Mouse (Mus musculus) ES-Bruce4 (cell line): ENCODE data around the gene Hoxc9. TPM values are rescaled to one million over a fixed set of nuclear protein-coding genes. Genes with fewer than 3 reads are reported as not detected.

Experiments
- H3K27ac ChIP-seq: 2 replicates; pipeline ENCODE4 v1.5.1; 2012; ENCODE audit warnings: low read length, inconsistent platforms; ENCODE audit not compliant: insufficient read depth
- H3K27me3 ChIP-seq: 2 replicates; pipeline ENCODE4 v1.6.1; 2012; ENCODE audit warnings: mild to moderate bottlenecking, low read length, inconsistent platforms; ENCODE audit not compliant: control insufficient read depth, poor library complexity, insufficient read depth, severe bottlenecking
- H3K36me3 ChIP-seq: 2 replicates; pipeline ENCODE4 v1.6.1; 2012; ENCODE audit warnings: inconsistent platforms, mild to moderate bottlenecking, low read length, moderate library complexity; ENCODE audit not compliant: control insufficient read depth, poor library complexity, insufficient read depth, severe bottlenecking
- H3K4me1 ChIP-seq: one replicate; pipeline ENCODE4 v1.8.1; 2011; ENCODE audit warnings: low read length; ENCODE audit not compliant: control insufficient read depth, insufficient read depth
- H3K4me3 ChIP-seq: 2 replicates; pipeline ENCODE4 v1.5.1; 2011; ENCODE audit warnings: low read depth, mild to moderate bottlenecking, low read length
- H3K9ac ChIP-seq: 2 replicates; pipeline ENCODE4 v1.6.1; 2012; ENCODE audit warnings: low read depth, mild to moderate bottlenecking, inconsistent platforms; ENCODE audit not compliant: poor library complexity, severe bottlenecking
- H3K9me3 ChIP-seq: replicated peaks from 2 replicates; pipeline ENCODE4 v1.6.1; 2012; ENCODE audit warnings: mild to moderate bottlenecking, low read length, inconsistent platforms; ENCODE audit not compliant: control insufficient read depth, poor library complexity, insufficient read depth, severe bottlenecking
- CTCF ChIP-seq: IDR thresholded peaks from one replicate; pipeline ENCODE4 v1.8.1; 2011; ENCODE audit warnings: low read depth, low read length
- EP300 ChIP-seq: IDR thresholded peaks from 2 replicates; pipeline ENCODE4 v1.6.1; 2011; ENCODE audit warnings: low read depth, low read length; ENCODE audit not compliant: insufficient read depth
- POLR2A ChIP-seq: IDR thresholded peaks from one replicate; pipeline ENCODE4 v1.8.1; 2011; ENCODE audit warnings: low read length; ENCODE audit not compliant: insufficient read depth
- polyA plus RNA-seq: library from polyadenylated mRNA; stranded (reverse); fragments of >200 nt; gene quantifications from 2 replicates; pipeline ENCODE4 v1.2.4, GENCODE M21; 2011; ENCODE audit warnings: low read depth; ENCODE audit not compliant: missing spikeins, insufficient read depth, insufficient read length

Hoxc9 gene
- polyA plus RNA-seq, 1 experiment: not detected

- Histone ChIP-seq H3K27me3 (peaks cover 73% of the 10 kb centered on the region), H3K4me3 (peak overlapping the region; percentile 45; the same call in 1 of the 2 replicates), H3K9me3 (no peaks in the 10 kb centered on the region), H3K9ac (peak overlapping the region; percentile 24; the same call in 1 of the 2 replicates), H3K27ac (no peak overlapping the region), H3K36me3 (no peaks in the 10 kb centered on the region), H3K4me1 (no peaks in the 10 kb centered on the region)
- TF ChIP-seq EP300: no peak
- TF ChIP-seq POLR2A: no peak
- TF ChIP-seq CTCF: no peak
These were observed 21.2 kb upstream of the Hoxc9 start for GRCm38 (mm10) chr15:102955007-102955382.

GRCm38 (mm10) chr15:102955833-102956640 lies 20.2 kb upstream of the Hoxc9 start:
- no peaks in the 10 kb centered on the region for H3K4me1 ChIP-seq
- no peak overlapping the region for H3K9ac ChIP-seq
- H3K4me3 ChIP-seq: peak overlapping the region; percentile 41
- H3K27me3 ChIP-seq: peaks cover 75% of the 10 kb centered on the region
- no peaks in the 10 kb centered on the region for H3K36me3 ChIP-seq
- TF ChIP-seq POLR2A (no peak), CTCF (no peak), EP300 (no peak)
- H3K9me3 ChIP-seq: no peaks in the 10 kb centered on the region
- no peak overlapping the region for H3K27ac ChIP-seq

GRCm38 (mm10) chr15:102956906-102957305 lies 19.3 kb upstream of the Hoxc9 start:
- Histone ChIP-seq H3K36me3 (no peaks in the 10 kb centered on the region), H3K9me3 (no peaks in the 10 kb centered on the region), H3K27ac (no peak overlapping the region), H3K4me3 (no peak overlapping the region), H3K4me1 (no peaks in the 10 kb centered on the region), H3K9ac (no peak overlapping the region), H3K27me3 (peaks cover 77% of the 10 kb centered on the region)
- TF ChIP-seq POLR2A (no peak), EP300 (no peak), CTCF (no peak)

- Histone ChIP-seq H3K36me3 (no peaks in the 10 kb centered on the region), H3K27ac (no peak overlapping the region), H3K9ac (no peak overlapping the region), H3K27me3 (peaks cover 64% of the 10 kb centered on the region), H3K9me3 (no peaks in the 10 kb centered on the region), H3K4me1 (no peaks in the 10 kb centered on the region), H3K4me3 (no peak overlapping the region)
- TF ChIP-seq CTCF: no peak
- TF ChIP-seq POLR2A: no peak
- TF ChIP-seq EP300: no peak
These were observed 16.5 kb upstream of the Hoxc9 start for GRCm38 (mm10) chr15:102959663-102960191.

GRCm38 (mm10) chr15:102961728-102962127 lies 14.5 kb upstream of the Hoxc9 start:
- Histone ChIP-seq H3K27ac (no peak overlapping the region), H3K36me3 (no peaks in the 10 kb centered on the region), H3K9me3 (no peaks in the 10 kb centered on the region), H3K4me3 (no peak overlapping the region), H3K4me1 (no peaks in the 10 kb centered on the region), H3K9ac (no peak overlapping the region), H3K27me3 (peaks cover 58% of the 10 kb centered on the region)
- TF ChIP-seq POLR2A (no peak), EP300 (no peak), CTCF (no peak)

GRCm38 (mm10) chr15:102962492-102962891 lies 13.7 kb upstream of the Hoxc9 start:
- H3K36me3 ChIP-seq: no peaks in the 10 kb centered on the region
- no peak overlapping the region for H3K9ac ChIP-seq
- no peak overlapping the region for H3K27ac ChIP-seq
- peaks cover 51% of the 10 kb centered on the region for H3K27me3 ChIP-seq
- H3K9me3 ChIP-seq: no peaks in the 10 kb centered on the region
- H3K4me3 ChIP-seq: no peak overlapping the region
- no peak for TF ChIP-seq CTCF
- no peak for TF ChIP-seq EP300
- no peak for TF ChIP-seq POLR2A
- H3K4me1 ChIP-seq: no peaks in the 10 kb centered on the region
